Mouse (Mus musculus) lung, adult 2 months (tissue): ENCODE data around the gene Gm43738.

ENCODE experiments used
- CTCF ChIP-seq: fragments of 200-500 bp; IDR thresholded peaks from 2 replicates; pipeline ENCODE4 v1.5.1; 2011; ENCODE audit warnings: mild to moderate bottlenecking, low read length, control low read depth; ENCODE audit not compliant: insufficient read depth
- POLR2A ChIP-seq: fragments of 200-500 bp; IDR thresholded peaks from 2 replicates; pipeline ENCODE4 v1.6.1; 2011; ENCODE audit warnings: low read depth, mild to moderate bottlenecking, control low read depth, low read length, borderline replicate concordance; ENCODE audit errors: extremely low read depth

DNA sequence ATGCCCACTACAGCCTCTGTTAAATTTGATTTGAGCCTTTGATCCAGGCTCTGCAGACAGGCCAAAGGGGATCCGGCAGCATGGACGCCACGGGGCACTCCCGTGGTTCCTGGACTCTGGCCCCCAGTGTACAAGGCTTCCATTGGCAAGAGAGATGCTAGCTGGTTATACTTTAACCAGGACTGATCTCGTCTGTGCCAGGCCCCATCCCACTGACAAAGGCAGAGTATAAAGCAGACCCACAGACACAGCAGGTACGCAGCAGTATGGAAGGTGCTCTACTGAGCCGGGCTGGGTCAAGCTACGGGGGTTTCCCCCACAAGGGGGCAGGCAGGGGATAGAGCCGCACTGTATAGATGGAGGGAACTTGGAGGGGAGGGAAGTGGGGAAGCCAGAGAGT lies 35.5 kb upstream of the Gm43738 start:
- TF ChIP-seq CTCF (no peak), POLR2A (no peak)
